Mouse (Mus musculus): ENCODE data around the gene Sclt1. TPM values are rescaled to one million over a fixed set of nuclear protein-coding genes. Genes with fewer than 3 reads are reported as not detected.
"Not testable (repeated sequence)": the region's sequence is repeated elsewhere in the genome, so short reads cannot be mapped to it uniquely, and the experiment has no call there.

Gene Sclt1
- 1 to 10 TPM; 3.8 to 5.7 (median 4.1) TPM for total RNA-seq (2022)

- DNase-seq (ENCODE audit: low spot score in 2 of 2) = peak; percentile 92 to 96
Observed at GRCm38 (mm10) chr3:41742278-41742934, at the start of gene Sclt1, which contains the start of gene D3Ertd751e. TSS of gene Sclt1 (minus strand) at chr3:41742514. TSS of gene D3Ertd751e (plus strand) at chr3:41742611.

- DNase-seq (ENCODE audit: low spot score in 2 of 2) = no peak
Observed at GRCm38 (mm10) chr3:41762091-41762490, 19.8 kb upstream of the Sclt1 start.

GRCm38 (mm10) chr3:41754556-41754955 is 12.2 kb upstream of the Sclt1 start:
- DNase-seq (ENCODE audit: low spot score in 2 of 2) = no peak

- no peak for DNase-seq (ENCODE audit: low spot score in 2 of 2)
Observed at GRCm38 (mm10) chr3:41743436-41743835, 1.1 kb upstream of the Sclt1 start.

GRCm38 (mm10) chr3:41741601-41742277 is 575 bp downstream of the Sclt1 start:
- DNase-seq (ENCODE audit: low spot score in 2 of 2) = no peak

GRCm38 (mm10) chr3:41695681-41696080 is 46.6 kb downstream of the Sclt1 start:
- no peak for DNase-seq (ENCODE audit: low spot score in 2 of 2)

GRCm38 (mm10) chr3:41692440-41693142 is 49.7 kb downstream of the Sclt1 start:
- DNase-seq (ENCODE audit: low spot score in 2 of 2) = no peak

- not testable (repeated sequence) for DNase-seq (ENCODE audit: low spot score in 2 of 2)
Observed at GRCm38 (mm10) chr3:41690114-41690640, 52.1 kb downstream of the Sclt1 start.

- no peak for DNase-seq (ENCODE audit: low spot score in 2 of 2)
Observed at GRCm38 (mm10) chr3:41686396-41686795, 55.9 kb downstream of the Sclt1 start.

GRCm38 (mm10) chr3:41682084-41682483 is 60.2 kb downstream of the Sclt1 start:
- no peak for DNase-seq (ENCODE audit: low spot score in 2 of 2)

- DNase-seq (ENCODE audit: low spot score in 2 of 2) = no peak
Observed at GRCm38 (mm10) chr3:41676648-41677047, 65.7 kb downstream of the Sclt1 start.

- no peak for DNase-seq (ENCODE audit: low spot score in 2 of 2)
Observed at GRCm38 (mm10) chr3:41674778-41675177, 67.5 kb downstream of the Sclt1 start.

GRCm38 (mm10) chr3:41655642-41656041 is 86.7 kb downstream of the Sclt1 start:
- DNase-seq (ENCODE audit: low spot score in 2 of 2) = no peak

GRCm38 (mm10) chr3:41620971-41621370 is 121.3 kb downstream of the Sclt1 start:
- no peak for DNase-seq (ENCODE audit: low spot score in 2 of 2)

- DNase-seq (ENCODE audit: low spot score in 2 of 2) = no peak
Observed at GRCm38 (mm10) chr3:41618488-41618887, 123.8 kb downstream of the Sclt1 start.

GRCm38 (mm10) chr3:41618036-41618435 is 124.3 kb downstream of the Sclt1 start:
- no peak for DNase-seq (ENCODE audit: low spot score in 2 of 2)

GRCm38 (mm10) chr3:41614230-41614985 is 127.9 kb downstream of the Sclt1 start:
- DNase-seq (ENCODE audit: low spot score in 2 of 2) = no peak

- DNase-seq (ENCODE audit: low spot score in 2 of 2) = no peak
Observed at GRCm38 (mm10) chr3:41613706-41614105, 128.6 kb downstream of the Sclt1 start.

GRCm38 (mm10) chr3:41612211-41612610 is 130.1 kb downstream of the Sclt1 start:
- no peak for DNase-seq (ENCODE audit: low spot score in 2 of 2)

- peak in 1 of 2 experiments; percentile 1 for DNase-seq (ENCODE audit: low spot score in 2 of 2)
Observed at GRCm38 (mm10) chr3:41609071-41609470, 133.2 kb downstream of the Sclt1 start.

- no peak for DNase-seq (ENCODE audit: low spot score in 2 of 2)
Observed at GRCm38 (mm10) chr3:41607467-41607866, 134.8 kb downstream of the Sclt1 start.
